Mouse (Mus musculus) frontal cortex, postnatal 14 days (tissue): Measurements from ENCODE around the gene Gm5580.
"Not testable (repeated sequence)": the region's sequence is repeated elsewhere in the genome, so short reads cannot be mapped to it uniquely, and the experiment has no call there.

Experiments used
- DNase-seq, 2 experiments: peaks; one replicate each; pipeline ENCODE4 v3.0.0; 2022; ENCODE audit warnings: low spot score in 2 of 2

The Gm5580 gene

GRCm38 (mm10) chr6:116550841-116551240 is at the start of gene Gm5580:
Gene Gm5580, plus strand, starts transcription at chr6:116551141.
- not testable (repeated sequence) for DNase-seq

DNA sequence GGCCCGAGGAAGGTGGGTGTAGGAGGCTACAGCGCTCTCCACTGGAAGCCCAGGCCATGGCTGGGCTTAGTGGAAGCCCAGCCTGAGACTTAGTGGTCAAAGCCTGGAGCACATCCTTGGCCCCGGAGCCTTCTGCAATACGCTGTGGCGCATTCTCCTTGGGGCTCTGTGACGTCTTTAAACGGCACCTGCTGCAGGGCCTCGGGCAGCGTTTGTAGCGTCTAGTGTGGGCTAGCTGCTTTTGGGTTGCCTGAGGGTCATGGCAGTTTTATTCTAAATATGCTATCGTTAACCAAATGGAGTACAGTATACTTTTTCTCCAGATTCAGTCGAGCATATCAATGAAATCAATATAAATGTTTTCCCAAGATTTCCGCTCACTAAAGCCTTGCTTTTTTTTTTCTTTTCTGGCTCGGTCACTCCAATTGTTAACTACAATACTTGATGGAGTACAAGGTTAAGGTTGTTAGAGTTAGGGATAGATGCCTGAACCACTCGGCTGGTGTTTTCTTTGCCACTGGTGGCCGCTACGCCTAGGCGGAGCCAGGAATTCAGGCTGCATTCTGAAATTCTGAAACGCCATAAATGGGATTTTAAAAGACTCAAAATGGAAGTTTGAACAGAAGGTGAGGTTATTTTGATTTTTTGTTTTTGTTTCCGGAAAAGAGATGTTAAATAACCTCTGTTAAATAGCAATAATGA is 44.5 kb upstream of the Gm5580 start, which contains the start of gene Olfr212:
Olfr212 (plus strand) TSS at position 215 of the 702 bp plus-strand sequence.
- DNase-seq = not testable (repeated sequence)

GRCm38 (mm10) chr6:116514832-116515231 is 36.1 kb upstream of the Gm5580 start:
- DNase-seq = no peak

DNA sequence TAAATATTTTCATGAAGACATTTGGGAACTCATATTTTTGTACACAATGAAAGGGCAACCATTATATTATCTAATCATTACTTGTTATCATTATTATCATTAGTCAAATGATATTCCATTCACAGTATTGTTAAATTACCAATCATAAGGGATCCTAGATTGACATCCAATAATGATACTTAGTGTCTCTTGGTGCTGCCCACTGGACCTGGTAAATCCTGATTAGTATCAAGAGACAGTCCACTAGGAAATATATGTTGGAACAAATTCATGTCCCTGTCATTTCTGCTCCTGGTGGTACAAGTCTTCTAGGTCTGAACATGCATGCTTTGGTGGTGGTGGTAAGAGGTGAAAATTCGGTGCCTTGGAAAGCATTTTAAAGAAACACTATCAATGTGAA is 12.8 kb upstream of the Gm5580 start, which contains the start of gene Olfr213:
Olfr213 (plus strand) TSS at position 301 of the 400 bp plus-strand sequence.
- DNase-seq = no peak

DNA sequence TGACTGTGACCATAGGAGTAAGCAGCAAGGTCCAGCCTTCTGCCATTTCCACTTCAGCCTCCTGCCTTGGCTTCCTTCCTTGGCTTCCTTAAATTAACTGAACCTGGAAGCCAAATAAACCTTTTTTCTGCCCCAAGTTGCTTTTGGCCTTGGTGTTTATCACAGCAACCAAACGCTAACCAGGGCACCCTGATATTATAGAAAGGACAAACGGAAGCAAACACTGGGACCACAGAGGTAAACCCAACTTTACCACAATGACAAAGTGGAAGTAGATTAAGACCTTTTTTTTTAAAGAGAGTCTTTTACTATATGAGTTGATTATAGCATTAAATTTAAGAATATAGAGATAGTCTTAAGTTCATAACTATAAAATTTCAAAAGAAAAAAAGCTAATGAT is 8.4 kb upstream of the Gm5580 start:
- no peak for DNase-seq

- no peak for DNase-seq
Measured at GRCm38 (mm10) chr6:116553935-116554334, 3.0 kb downstream of the Gm5580 start, which contains the start of gene Olfr214. Gene Olfr214, plus strand, starts transcription at chr6:116554235.

DNA sequence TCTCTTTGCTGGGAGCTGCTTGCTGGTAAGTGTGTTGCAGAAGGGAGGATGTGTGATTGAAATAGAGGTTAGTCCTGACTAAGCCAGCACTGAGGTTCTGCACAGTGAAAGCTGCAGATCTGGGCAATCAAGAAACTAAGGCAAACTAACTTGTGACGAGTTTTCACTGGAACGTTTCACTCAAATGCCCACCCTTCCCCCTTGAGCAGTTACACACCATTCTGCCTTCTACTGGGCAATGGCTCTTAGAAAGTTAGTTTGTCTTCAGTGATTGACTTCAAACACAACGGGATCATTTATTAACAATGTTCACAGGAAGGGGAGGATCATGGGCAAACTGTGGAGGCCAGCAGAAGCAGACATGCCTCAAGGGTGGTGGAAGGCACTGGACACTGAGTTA is 4.0 kb downstream of the Gm5580 start:
- DNase-seq = no peak

DNA sequence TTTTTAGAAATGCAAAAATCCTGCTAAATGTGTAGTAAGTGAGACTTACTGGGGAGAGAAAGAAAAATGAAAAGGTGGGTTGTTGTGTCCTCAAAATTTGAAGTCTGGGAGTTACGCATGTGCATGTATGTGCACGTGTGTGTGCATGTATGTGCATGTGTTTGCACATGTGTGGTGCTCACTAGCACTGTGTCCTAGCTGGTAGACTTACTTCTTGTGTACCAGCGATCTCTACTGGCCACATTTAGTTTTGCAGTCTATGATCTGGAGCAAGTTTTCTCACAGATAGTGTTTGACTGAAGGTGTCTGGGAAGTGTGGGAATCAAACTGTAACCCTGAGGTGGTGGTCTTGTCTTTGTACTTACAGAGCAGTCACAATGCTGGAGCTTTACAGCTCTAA is 18.9 kb downstream of the Gm5580 start:
- DNase-seq = peak in 1 of 2 experiments; percentile 7

DNA sequence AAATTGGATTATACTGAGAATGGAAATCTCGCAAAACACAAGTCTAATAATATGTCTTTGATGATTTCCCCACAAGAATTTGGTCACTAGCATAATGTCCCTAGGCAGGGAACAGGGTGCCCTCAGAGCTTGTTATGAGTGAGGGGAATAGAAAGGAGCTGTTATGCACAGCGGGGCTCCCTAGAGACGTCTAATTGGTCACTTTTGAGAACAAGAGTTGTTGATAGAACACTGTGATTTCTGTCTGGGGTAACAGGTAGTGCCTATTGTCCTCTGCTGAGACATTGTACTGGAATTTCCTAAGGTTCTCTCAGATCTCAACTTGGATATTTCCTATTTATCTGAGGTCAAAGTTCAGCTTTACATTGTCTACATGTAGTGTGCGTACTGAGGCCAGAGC is 33.2 kb downstream of the Gm5580 start, which contains the start of gene Olfr215:
Olfr215 (minus strand) TSS at position 101 of the 400 bp plus-strand sequence.
- DNase-seq = no peak

GRCm38 (mm10) chr6:116600969-116601368 is 50.0 kb downstream of the Gm5580 start:
- DNase-seq = not testable (repeated sequence)
